Mouse (Mus musculus): Measurements from ENCODE around the gene BC005537. TPM values are rescaled to one million over a fixed set of nuclear protein-coding genes. Genes with fewer than 3 reads are reported as not detected.
"Not testable (repeated sequence)": the region's sequence is repeated elsewhere in the genome, so short reads cannot be mapped to it uniquely, and the experiment has no call there.

The BC005537 gene
- 100 to 1,000 TPM; 192 to 199 TPM for total RNA-seq (2021)
- long read RNA-seq, experiment 1, full-length matches to known transcripts: 34 of 36 reads
- long read RNA-seq, experiment 1, partial matches to known transcripts: 0 of 36 reads
- long read RNA-seq, experiment 1, other reads (novel, unspliced or antisense): 2 of 36 reads
- long read RNA-seq, experiment 2, full-length matches to known transcripts: 30 of 41 reads
- long read RNA-seq, experiment 2, partial matches to known transcripts: 3 of 41 reads
- long read RNA-seq, experiment 2, other reads (novel, unspliced or antisense): 8 of 41 reads

- DNase-seq (ENCODE audit: low spot score in 2 of 2): no peak
Measured at GRCm38 (mm10) chr13:24801308-24801921, at the start of gene BC005537. Gene BC005537, plus strand, starts transcription at chr13:24801657.

- DNase-seq (ENCODE audit: low spot score in 2 of 2): no peak
Measured at GRCm38 (mm10) chr13:24756756-24757155, 44.7 kb upstream of the BC005537 start.

- DNase-seq (ENCODE audit: low spot score in 2 of 2): no peak
Measured at GRCm38 (mm10) chr13:24757820-24758564, 43.5 kb upstream of the BC005537 start.

GRCm38 (mm10) chr13:24759451-24759850, 42.0 kb upstream of the BC005537 start:
- DNase-seq (ENCODE audit: low spot score in 2 of 2): no peak

GRCm38 (mm10) chr13:24760351-24760870, 41.0 kb upstream of the BC005537 start:
- DNase-seq (ENCODE audit: low spot score in 2 of 2): no peak

GRCm38 (mm10) chr13:24761083-24761402, 40.4 kb upstream of the BC005537 start:
- DNase-seq (ENCODE audit: low spot score in 2 of 2): no peak

GRCm38 (mm10) chr13:24761403-24762227, 39.8 kb upstream of the BC005537 start, which contains the start of gene Gmnn:
Gene Gmnn, minus strand, starts transcription at chr13:24761923.
- peak; percentile 77 to 78 for DNase-seq (ENCODE audit: low spot score in 2 of 2)

GRCm38 (mm10) chr13:24762254-24762653, 39.2 kb upstream of the BC005537 start:
- DNase-seq (ENCODE audit: low spot score in 2 of 2): no peak

- not testable (repeated sequence) for DNase-seq (ENCODE audit: low spot score in 2 of 2)
Measured at GRCm38 (mm10) chr13:24767809-24768208, 33.6 kb upstream of the BC005537 start.

- DNase-seq (ENCODE audit: low spot score in 2 of 2): not testable (repeated sequence)
Measured at GRCm38 (mm10) chr13:24771482-24771881, 30.0 kb upstream of the BC005537 start.

- peak; percentile 12 to 65 for DNase-seq (ENCODE audit: low spot score in 2 of 2)
Measured at GRCm38 (mm10) chr13:24776146-24776844, 25.2 kb upstream of the BC005537 start.

GRCm38 (mm10) chr13:24778026-24778425, 23.4 kb upstream of the BC005537 start:
- no peak for DNase-seq (ENCODE audit: low spot score in 2 of 2)

GRCm38 (mm10) chr13:24778706-24779380, 22.6 kb upstream of the BC005537 start:
- no peak for DNase-seq (ENCODE audit: low spot score in 2 of 2)

- no peak for DNase-seq (ENCODE audit: low spot score in 2 of 2)
Measured at GRCm38 (mm10) chr13:24781916-24782315, 19.5 kb upstream of the BC005537 start.

- no peak for DNase-seq (ENCODE audit: low spot score in 2 of 2)
Measured at GRCm38 (mm10) chr13:24786014-24786490, 15.4 kb upstream of the BC005537 start.

GRCm38 (mm10) chr13:24787477-24787876, 14.0 kb upstream of the BC005537 start:
- no peak for DNase-seq (ENCODE audit: low spot score in 2 of 2)

GRCm38 (mm10) chr13:24791349-24791748, 10.1 kb upstream of the BC005537 start:
- no peak for DNase-seq (ENCODE audit: low spot score in 2 of 2)

GRCm38 (mm10) chr13:24792411-24793045, 8.9 kb upstream of the BC005537 start:
- no peak for DNase-seq (ENCODE audit: low spot score in 2 of 2)

- no peak for DNase-seq (ENCODE audit: low spot score in 2 of 2)
Measured at GRCm38 (mm10) chr13:24798686-24799085, 2.8 kb upstream of the BC005537 start.
